Mouse (Mus musculus) inflammation-experienced regulatory T-cells, adult 6 months (primary cell): ENCODE data around the gene Scrn2. TPM values are rescaled to one million over a fixed set of nuclear protein-coding genes. Genes with fewer than 3 reads are reported as not detected.
A peak's percentile ranks its signal among the peaks of the same experiment; 100 is the strongest.

ENCODE experiments used
- ATAC-seq: one replicate; pipeline ENCODE4 v1.8.0; 2017
- polyA plus RNA-seq, 3 experiments: library from polyadenylated mRNA; unstranded; fragments of 100-300 nt; shearing (Covaris generic); gene quantifications; one replicate each; pipeline ENCODE4 v1.2.1; 2017

Scrn2 gene
- polyA plus RNA-seq, 3 experiments from 2014 or later = 6.2 to 8.8 (median 6.5) TPM

DNA sequence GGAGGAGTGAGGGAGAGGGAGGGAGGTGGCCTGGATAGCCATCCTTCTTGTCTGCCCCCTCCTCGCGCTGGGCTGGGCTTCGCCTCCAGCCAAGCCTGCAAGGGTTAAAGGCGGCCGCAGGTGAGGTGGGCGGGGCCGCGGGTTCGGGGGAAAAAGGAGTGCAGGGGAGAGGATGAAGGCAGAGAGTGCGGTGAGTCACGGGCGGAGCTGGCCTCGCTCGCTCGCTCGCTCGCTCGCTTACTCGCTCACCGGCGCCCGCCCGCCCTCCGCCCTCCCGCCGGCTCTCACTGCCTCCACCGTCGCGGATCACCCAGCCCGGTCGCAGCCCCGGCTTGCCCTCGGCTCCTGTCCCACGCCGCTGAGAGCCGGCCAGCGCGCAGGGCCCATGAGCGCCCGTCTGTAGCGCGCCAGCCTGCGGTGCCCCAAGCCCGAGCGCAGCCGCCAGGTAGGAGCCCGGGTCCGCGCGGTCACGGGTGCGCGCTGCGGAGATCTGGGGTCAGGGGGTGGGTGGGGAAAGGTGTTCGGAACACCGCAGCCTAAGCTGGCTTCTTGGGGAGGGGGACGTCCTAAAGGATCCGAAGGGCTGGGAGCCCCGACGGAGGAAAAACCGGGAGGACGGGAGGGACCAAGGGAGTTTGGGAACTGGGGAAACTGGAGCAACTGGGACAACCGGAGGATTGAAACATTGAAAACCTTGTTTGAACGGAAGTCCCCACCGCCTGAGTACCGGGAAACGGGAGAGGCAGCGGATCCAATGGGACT lies 11.0 kb upstream of the Scrn2 start:
- ATAC-seq = peak; percentile 35

DNA sequence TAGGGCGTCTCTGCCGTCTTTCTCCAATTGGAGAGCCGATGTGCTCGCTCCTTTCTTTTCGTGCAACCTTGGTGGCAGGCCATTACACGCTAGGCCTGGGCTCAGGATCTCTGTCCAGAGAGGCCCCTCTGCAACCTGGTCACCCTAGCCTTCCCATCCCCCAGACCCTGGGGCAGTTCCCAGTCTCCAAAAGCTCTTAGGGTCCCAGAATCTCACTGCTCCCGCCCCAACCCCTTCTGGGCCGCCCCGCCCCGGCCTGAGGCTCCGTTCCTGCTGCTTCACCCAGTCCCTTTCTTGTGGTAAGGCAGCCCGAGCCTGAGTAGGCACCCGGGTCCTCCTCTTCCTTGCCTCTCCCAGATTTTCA lies 10.4 kb upstream of the Scrn2 start:
- no peak for ATAC-seq

- ATAC-seq = no peak
These were observed 8.5 kb upstream of the Scrn2 start for GRCm38 (mm10) chr11:97021121-97021765.

GRCm38 (mm10) chr11:97021873-97022484 lies 7.8 kb upstream of the Scrn2 start:
- ATAC-seq = peak; percentile 56

DNA sequence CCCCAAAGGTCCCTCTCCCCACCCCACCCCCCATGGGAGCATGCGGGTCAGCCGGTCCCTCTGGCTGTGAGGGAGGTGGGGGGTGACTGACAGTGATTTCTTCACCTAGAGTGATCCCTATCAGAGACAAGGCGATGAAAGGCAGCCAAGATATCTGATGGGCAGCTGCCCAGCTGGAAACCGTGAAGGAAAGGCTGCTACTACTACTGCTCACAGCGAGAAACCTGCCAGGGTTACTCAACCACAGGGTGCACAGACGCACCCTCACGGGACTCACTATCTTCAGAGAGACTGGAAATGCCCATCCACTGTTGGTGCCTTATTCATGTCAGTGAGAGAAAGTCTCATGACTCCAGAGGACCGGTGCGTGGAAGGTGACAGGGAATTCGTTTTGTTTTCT lies 4.8 kb upstream of the Scrn2 start:
- no peak for ATAC-seq

DNA sequence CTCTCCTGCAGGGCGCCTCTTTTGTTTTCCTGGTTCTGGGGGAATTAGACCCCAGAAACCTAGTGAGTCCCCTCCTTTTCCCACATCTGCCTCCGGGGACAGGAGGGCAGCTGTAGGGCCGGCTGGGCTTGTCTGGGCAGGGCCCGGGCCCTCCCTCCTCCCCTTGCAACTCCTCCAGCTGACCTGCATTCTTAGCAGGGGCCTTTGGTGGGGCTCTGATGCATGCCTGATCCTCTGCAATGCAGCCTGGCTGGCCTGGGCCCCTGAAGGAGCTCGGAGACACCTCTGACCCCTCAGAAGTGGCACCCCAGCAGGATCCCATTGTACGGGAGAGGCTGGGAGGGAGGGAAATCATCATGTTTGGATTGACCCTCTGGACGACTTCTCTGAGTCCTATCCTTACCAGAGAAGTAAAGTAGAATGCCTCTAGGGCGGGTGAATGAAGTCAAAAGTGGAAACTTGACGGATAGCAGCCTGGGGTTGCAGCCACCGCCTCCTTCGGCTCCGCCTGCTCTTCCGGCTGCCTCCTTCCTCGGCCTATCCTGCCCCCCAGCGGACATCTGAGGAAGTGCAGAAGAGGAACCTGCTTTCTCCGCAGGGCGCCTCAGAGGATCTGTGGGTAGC lies 3.9 kb upstream of the Scrn2 start:
- peak; percentile 63 for ATAC-seq

DNA sequence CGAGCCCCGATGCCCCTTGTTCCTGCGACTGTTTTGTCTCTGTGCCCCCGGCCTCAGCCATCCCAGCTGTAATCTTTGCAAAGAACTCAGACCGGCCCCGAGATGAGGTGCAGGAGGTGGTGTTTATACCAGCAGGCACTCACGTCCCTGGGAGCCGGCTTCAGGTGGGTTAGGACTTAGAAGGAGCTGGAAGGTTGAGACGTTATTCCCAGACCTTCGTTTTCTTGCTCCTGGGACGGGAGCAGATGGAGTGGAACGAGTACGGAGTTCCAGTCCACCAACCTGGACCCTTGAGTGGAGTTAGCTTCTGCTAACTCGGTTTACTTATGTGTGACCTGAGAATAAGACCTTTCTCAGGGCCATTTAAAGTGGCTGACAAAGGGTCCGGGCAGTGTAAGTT lies 688 bp downstream of the Scrn2 start:
- ATAC-seq = no peak

GRCm38 (mm10) chr11:97031977-97032376 lies 2.2 kb downstream of the Scrn2 start:
- no peak for ATAC-seq

GRCm38 (mm10) chr11:97032499-97032898 lies 2.8 kb downstream of the Scrn2 start:
- ATAC-seq = no peak

DNA sequence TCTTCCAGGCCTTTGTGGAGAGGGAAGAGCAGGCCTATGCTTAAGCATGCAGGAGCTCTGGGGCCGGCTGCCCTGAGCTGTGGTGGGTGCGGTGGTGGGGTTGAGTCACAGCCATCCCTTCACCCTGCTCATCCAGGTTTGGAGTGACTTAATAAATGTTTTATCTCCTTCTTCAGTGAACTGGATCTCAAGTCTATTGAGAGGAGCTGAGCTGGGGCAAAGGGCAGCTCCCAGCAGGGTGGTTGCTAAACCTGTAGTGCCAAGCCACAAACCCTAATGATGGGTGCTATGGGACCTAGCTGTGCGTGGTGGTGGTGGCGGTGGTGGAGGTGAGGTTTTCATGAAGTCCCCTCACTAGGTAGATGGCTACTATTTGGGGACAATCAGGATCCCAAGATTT lies 4.0 kb downstream of the Scrn2 start:
- no peak for ATAC-seq

GRCm38 (mm10) chr11:97036141-97036540 lies 6.4 kb downstream of the Scrn2 start:
- no peak for ATAC-seq

GRCm38 (mm10) chr11:97038881-97039280 lies 9.1 kb downstream of the Scrn2 start:
- no peak for ATAC-seq

GRCm38 (mm10) chr11:97040301-97041021 lies 10.7 kb downstream of the Scrn2 start:
- no peak for ATAC-seq

DNA sequence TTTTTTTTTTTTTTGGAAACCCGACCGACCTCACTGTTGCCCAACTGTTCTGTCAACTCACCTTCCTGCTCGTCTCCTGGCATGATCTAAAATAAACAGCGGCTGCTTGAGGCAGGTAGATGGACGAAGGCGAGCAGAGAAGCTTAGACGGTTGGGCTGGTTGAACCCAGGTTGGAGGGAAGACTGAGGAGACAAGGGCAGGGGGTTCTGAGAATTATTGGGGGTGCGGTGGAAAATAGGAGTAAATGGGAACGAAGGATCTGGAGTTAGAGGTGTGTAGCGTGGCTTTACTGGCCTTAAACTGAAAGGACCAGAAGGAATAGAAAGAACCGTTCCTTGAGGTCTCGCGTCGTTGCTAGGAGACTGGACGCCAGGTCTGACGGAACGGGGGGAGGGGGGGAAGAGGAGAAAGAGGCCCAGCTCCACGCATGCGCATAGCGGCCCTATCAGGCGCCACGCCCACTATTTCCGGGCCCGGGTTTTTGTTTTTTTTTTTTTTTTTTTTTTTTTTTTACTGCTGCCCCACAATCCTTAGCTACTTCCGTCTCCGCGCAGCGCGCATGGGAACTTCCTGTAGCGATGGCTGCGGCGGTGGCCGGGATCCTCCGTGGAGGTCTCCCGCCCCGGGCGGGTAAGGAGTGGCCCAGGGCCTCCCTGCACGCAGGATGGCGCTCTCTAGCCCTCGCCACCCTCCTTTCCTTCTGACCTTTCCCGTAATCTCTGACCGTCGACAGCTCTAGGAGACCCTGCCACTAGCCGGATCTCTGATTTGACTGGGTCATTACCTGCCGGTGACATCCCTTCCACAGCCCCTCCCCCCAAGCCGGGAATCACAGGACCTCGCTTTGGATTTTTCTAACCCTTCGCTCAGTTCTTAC lies 11.5 kb downstream of the Scrn2 start, which contains the start of the genes Lrrc46 and Mrpl10:
Lrrc46 (minus strand) TSS at position 386 of the 878 bp plus-strand sequence.
Mrpl10 (plus strand) TSS at position 539 of the 878 bp plus-strand sequence.
- peak; percentile 93 for ATAC-seq

GRCm38 (mm10) chr11:97044902-97045301 lies 15.2 kb downstream of the Scrn2 start:
- no peak for ATAC-seq

GRCm38 (mm10) chr11:97045861-97046260 lies 16.1 kb downstream of the Scrn2 start:
- no peak for ATAC-seq

DNA sequence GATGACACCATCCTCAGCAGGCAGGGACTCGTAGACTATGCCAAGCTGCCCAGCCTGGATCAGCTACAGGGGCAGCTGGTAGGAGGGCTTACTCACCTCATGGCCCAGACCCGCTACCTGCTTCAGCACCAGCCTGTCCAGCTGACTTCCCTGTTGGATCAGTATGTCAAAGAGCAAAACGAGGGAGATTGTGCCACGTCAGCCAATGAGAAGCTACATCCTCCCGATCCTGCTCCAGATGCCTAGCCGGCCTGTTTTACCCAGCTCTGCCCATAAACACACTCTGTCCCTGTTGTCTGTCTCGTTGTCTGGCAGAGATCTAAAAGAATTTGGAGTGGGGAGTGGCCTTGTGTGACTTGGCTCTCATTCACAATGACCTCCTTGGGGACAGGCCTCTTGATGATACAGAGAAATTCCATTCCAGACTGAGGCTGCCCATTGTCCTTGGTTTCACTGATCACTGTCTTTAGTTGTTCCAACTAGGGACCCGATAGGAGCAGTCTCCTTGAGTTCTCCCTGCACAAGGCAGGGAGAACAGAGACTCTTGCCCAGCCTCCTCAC lies 18.4 kb downstream of the Scrn2 start:
- ATAC-seq = no peak

DNA sequence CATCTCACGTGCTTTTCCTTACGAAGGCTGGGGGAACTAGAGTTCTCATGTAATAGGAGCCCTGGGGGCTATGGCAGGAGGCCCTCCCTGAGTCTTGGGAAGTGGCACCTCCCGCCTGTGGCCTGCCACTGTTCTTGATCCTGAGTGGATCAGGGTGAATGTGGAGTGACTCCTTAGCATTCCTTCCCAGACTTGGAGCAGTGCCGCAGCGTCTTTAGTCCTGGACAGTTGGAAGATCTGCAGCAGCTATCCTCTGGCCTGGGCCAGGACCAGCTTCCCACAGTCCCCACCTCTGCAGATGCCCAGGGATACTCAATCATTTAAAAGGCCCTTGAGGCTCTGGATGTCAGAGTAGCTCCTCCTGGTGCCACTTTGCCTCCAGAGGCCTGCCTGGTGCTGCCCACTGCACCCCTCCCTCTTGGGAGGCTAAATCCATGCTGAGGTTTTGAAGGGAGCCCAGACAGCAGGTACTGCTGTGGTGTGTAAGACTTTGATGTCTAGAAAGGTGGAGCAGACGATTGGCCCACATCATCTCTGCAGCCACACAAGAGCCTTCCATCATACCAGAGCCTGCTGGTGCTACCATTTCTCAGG lies 19.9 kb downstream of the Scrn2 start:
- no peak for ATAC-seq

- ATAC-seq = peak; percentile 91
These were observed 20.6 kb downstream of the Scrn2 start, which contains the start of gene Osbpl7 for GRCm38 (mm10) chr11:97050216-97050943. Gene Osbpl7, plus strand, starts transcription at chr11:97050628.
